Mouse (Mus musculus): ENCODE results near the gene Gpbp1l1. TPM values are rescaled to one million over a fixed set of nuclear protein-coding genes. Genes with fewer than 3 reads are reported as not detected.

The Gpbp1l1 gene
- total RNA-seq, 2 experiments from 2014 or later, result 65.4 to 83.1 TPM

DNA sequence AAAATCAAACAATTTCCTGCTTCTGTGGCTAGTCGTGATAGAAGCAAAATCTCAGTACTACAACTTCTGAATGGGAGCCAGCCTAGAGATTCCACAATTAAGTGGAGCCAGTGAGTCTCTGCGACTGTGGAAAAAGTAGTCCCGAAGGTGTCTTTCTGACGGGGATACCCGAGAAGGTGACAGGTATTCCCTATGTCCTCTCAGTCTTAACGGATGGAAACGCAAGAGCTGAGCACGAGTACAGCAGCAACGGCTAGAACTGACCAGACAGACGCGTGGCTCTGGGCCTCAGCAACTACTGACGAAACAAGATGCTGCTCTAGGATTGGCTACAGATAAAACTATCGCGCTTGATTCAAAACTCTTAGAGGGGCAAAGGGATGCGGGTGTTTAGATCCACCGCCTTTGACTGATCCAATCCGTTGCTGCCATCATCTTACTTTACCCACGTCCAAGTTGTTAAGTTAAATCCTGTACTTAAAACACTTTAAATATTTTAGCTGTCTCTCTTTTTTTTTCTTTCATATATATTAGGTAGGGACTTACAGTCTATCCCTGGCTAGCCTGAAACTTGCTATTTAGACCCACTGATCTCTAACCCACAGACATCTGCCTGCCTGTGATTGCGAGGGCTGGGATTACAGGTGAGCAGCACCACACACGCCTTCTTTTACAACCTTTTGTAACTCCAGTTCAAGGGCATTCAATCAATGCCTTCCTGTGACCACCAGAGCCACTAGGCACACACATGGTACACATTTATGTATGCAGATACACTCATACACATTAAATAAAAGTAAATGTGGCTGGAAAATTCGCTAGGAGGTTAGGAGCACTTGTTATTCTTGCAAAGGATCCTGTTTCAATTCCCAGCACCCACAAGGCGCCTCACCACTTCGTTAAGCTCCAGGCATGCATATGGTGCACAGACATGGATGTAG, 70.5 kb downstream of the Gpbp1l1 start, which contains the start of gene Nasp:
Gene Nasp (minus strand): TSS at position 220 of the 941 bp plus-strand sequence.
- intact Hi-C loops (cut with DNase I), result loop anchor here (2.0 kb wide), 2 partner anchors 57 to 69 kb away; partner anchors contain the start of gene Prdx1
- peak; percentile 73 to 84 for DNase-seq

- no peak for DNase-seq
- intact Hi-C loops (cut with DNase I), result no loop called here
Measured at GRCm38 (mm10) chr4:116635197-116635596, 77.7 kb downstream of the Gpbp1l1 start.

GRCm38 (mm10) chr4:116638821-116639220, 81.4 kb downstream of the Gpbp1l1 start:
- no peak for DNase-seq
- intact Hi-C loops (cut with DNase I), result no loop called here

DNA sequence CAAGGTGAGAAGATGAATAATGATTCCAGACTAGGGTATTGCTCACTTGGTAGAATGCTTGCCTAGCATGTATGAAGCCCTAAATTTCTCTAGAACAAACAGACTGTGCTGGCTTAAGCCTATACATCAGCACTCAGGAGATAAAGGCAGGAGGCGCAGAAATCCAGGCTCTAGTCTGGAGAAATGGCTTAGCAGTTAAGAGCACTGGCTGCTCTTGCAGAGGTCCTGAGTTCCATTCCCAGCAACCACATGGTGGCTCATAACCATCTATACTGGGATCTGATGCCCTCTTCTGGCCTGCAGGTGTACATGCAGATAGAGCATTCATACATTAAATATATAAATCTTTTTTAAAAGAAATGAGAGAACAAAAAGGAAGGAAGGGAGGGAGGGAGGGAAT, 84.6 kb downstream of the Gpbp1l1 start:
- DNase-seq, result no peak
- intact Hi-C loops (cut with DNase I), result no loop called here

Other genes starting within 250 kb of the Gpbp1l1 start
- 100 to 1,000 TPM; 121 to 129 TPM for gene Mast2, start 93.5 kb upstream of the Gpbp1l1 start, total RNA-seq (2021)
- 10 to 100 TPM; 15.8 to 16.2 TPM for gene Ipp, start 50.1 kb upstream of the Gpbp1l1 start, total RNA-seq (2021)
- gene Tmem69, start 1.7 kb upstream of the Gpbp1l1 start, total RNA-seq (2021), result 10 to 100 TPM; 21.2 to 26.4 TPM
- 1 to 10 TPM; 2.6 to 3.5 TPM for gene Ccdc17, start 39.0 kb downstream of the Gpbp1l1 start, total RNA-seq (2021)
- gene Nasp, start 70.3 kb downstream of the Gpbp1l1 start, total RNA-seq (2021), result 10 to 100 TPM; 18.6 to 25.5 TPM
- gene Akr1a1, start 94.0 kb downstream of the Gpbp1l1 start, total RNA-seq (2021), result 100 to 1,000 TPM; 272 to 290 TPM
- 100 to 1,000 TPM; 476 to 489 TPM for gene Prdx1, start 127.9 kb downstream of the Gpbp1l1 start, total RNA-seq (2021)
- gene Mmachc, start 150.7 kb downstream of the Gpbp1l1 start, total RNA-seq (2021), result 10 to 100 TPM; 46.8 to 56.1 TPM
- gene Ccdc163, start 150.9 kb downstream of the Gpbp1l1 start, total RNA-seq (2021), result 1 to 10 TPM; 5.7 to 6.2 TPM
- 1 to 10 TPM; 1.9 to 2.5 TPM for gene Tesk2, start 163.3 kb downstream of the Gpbp1l1 start, total RNA-seq (2021)
- gene Toe1, start 250.0 kb downstream of the Gpbp1l1 start, total RNA-seq (2021), result 1 to 10 TPM; 8.2 to 8.9 TPM

Data from heart, postnatal 36 days (tissue).